Mouse (Mus musculus) natural killer cell, adult 2 months (primary cell): ENCODE data around the gene Rpl3.

Experiments used
- DNase-seq, 2 experiments: peaks; one replicate each; pipeline ENCODE4 v3.0.0; 2022; ENCODE audit warnings: low spot score in 2 of 2

Rpl3 gene

DNA sequence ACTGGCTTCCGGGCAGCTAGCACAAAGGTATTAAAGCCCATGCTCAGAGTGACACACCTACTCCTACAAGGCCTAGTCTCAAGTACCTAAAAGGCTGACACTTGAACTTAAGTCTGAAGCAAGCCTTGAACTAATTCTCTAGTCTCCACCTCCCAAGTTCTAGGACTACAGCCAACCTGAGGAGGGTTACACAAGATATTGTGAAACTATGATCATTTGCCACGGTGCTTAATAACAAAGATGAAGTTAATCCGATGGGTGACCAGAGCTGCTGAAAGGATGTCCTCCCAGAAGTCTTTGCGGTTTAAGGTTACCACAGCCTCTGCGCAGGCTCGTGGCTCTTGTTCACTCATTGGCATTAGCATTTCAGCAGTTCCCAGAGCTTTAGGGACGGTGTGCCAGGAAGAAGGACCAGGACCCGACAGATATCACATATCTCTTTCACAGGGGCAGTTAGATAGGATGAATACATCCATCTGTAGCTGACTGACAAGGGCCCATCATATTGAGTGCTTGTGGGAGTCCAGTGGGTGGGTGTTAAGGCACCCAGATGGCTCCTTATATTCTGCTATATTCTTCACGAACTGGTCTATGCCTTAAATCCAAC is 4.2 kb downstream of the Rpl3 start:
- no peak for DNase-seq

DNA sequence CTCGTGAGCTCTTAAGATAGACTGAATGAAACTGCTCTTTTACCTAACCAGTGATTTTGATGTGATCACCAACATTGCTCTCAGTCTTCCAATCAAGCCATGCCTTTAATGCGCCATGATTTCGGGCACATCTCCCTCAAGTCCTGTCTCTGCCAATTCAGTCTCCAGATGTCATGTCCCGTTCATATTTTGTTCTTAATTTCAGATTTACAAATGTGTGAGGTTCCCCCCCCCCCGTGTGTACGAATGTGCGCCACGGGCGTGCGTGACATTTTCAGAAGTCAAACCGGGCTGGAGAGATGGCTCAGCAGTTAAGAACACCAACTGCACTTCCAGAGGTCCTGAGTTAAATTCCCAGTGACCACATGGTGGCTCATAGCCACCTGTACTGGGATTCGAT is 7.9 kb downstream of the Rpl3 start:
- DNase-seq = no peak

DNA sequence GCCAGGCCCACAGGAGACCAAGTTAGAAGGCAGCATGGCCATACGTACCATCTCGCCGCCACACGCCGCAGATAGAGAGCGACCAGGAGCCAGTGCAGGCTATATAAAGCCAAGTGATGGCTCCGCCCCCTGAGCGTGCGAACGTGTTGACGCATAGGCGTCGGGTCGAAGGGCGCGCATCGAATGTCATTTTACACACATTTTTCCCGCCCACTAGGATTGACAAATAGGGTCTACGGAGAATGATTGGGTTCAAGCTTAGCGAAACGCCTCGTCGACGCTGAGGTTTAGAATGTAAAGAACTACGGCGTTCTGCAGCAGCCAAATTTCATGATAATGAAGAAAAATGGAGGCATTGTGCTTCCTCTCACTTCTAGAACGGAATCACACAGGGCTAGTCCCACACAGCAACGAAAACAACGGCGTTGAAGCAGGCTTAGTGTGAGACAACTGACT is 8.4 kb downstream of the Rpl3 start:
- peak; percentile 98 for DNase-seq

DNA sequence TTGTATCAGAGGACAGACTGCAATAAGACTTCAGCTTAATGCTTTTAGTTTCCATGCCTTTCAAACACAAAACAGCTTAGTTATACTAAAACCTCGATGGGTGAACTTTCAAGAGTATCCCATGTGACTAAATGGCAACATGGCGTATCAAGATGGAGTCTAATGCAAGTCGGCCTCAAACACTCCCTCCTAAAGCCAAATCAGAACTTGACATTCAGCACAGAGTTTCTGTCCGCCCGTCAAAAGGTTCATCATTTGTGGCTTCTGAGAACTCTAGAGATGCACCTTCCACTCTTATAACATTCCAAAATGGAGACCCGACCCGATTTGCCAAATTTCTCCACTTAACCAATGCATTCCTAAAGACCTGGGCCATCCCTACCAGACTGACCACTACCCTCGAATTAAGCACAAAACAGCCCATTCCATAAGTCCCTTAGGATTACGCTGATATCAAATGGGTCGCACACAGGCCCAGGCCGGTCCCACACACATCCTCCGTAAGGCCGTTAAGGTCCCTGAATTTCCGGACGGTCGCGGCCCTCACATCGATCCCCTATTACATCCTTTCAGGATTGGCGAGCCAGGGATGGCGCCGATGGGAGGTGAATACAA is 8.9 kb downstream of the Rpl3 start:
- DNase-seq = peak in 1 of 2 experiments; percentile 24

DNA sequence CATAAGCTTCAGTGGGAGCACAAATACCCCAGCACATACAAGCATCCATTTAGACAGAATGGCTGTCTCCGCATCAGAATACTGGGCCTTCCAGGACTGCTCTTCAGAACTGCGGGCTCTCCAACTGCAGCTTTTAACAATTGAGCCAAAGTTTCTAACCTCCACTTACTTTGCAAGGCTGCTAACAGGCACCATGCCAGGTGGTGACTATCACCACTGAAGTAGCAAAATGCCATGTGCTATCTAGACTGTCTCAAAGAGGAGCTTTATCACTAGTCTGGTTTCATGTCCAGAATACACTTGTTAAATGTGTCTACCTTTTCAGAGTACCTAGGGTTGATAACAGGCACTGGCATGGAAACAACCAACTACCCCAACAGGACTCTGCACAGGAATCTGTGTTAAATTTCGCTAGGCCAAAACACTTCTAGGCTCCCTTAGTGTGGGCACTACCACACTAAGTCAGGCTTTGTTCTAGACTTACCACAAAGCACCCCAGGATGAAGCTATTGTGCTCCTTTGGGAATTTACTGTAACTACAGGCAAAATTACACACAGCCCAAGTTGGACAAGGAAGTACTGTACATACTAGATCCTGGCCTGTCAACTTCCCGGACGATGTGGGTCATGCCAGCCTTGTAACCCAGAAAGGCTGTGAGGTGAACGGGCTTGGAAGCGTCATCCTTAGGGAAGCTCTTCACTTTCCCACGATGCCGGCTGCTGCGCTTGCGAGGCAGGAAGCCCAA is 9.7 kb downstream of the Rpl3 start:
- no peak for DNase-seq

DNA sequence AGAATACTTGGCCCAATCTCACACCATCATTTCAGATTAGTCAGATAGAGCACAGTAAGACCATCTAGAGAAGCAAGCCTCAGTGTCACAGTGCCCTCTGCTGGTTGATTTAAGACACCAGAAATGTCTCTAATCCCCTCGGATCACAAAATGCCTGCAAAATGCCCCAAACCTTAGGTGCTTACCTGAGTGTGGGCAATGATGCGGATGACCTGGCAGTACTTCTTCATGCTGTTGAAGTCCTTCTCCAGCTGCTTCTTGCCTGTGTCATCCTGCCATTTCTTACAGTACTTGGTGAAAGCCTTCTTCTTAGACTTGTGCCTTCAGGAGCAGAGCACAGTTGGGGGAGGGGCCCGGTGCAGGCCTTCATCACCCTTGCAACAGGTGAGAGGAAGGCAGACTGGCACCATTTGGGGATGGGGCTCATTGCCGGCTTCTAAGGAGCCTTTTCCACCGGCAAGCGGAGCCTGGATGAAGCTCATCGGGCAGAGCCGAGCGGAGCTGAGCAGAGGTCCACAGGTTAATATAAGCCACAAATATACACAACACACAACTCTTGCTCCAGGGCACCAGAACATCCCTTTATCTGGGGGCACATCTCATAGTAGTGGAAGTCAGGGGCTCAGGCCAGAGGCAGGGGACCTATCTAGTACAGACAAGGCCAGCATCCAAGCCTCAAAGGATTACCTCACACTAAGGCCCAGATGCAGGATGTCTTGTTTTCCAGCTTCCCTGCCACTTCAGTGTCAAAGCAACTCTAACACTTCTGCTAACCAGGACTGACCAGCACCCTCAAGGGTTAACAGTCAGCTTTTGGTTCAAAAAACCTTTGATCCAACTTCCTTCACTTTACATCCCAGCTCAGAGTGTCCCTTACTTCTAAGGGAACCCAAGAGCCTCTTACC is 10.7 kb downstream of the Rpl3 start:
- DNase-seq = peak; percentile 45 to 55

DNA sequence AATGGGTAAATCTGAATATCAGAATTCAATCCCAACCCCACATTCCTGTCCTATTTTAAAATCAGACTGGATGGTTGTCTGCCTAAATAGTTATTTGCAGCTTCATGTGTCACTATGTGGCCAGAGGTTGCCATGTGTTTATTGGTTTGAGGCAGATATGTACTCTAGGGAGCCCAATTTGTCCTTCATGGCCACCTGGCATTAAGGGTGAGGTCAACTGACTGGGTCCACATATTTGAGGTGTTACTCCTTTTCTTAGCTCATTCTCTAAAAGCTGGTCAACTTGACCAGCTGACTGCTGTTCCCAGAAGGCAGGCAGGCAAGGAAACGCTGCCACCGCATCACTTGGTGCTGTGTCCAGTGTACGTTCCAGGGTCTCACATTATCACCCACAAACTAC is 11.7 kb downstream of the Rpl3 start:
- DNase-seq = no peak

DNA sequence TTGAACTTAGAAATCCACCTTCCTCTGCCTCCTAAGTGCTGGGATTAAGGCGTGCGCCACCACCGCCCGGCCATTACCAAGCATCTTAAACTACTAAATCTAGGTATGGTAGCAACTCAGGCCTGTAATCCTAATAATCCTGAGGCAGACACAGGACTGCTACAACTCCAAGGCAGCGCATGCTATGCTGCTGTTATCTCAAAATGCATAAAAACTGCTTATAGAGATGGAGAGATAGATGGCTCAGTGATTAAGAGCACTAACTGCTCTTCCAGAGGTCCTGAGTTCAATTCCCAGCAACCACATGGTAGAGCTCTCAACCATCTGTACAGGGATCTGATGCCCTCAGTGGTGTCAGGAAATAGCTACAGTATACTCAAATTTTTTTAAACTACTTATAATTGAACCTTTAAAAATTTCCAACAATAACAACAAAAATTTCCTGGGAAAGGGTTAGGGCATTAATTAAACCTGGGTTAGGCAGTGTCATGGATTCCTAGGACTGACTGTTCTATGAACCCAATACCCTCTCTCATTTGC is 12.5 kb downstream of the Rpl3 start:
- no peak for DNase-seq

DNA sequence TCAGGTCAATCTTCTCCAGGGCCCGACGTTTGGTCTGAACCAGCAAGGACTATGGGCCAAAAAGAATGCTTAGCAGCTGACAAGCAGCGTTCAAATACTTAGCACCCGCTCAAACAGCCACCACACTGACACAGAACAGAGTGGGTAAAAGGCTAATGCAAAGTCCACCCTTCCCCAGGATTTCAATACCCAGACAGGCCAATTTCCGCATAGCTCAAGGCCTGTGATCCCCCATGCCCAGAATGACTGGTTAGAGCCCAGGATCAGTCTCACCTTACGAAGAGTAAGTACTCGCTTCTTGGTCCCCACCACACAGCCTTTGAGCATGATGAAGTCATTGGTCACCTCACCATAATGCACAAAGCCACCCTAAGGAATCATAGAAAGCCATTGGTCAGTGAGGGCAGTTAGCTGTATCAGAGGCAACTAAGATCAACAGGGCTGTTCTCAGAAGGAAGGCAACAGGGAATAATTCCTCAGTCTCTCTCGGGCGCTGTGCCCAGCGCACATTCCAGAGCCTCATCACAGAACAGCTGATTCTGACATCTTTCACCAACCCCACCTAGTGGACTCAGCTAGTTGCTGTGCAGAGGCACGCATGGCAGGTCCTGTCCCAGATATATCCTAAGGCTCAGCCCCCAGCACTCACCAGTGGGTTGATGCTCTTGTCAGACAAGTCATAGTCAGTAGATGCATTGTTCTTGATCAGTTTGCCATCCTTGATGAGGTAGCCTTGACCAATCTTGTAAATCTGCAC is 13.4 kb downstream of the Rpl3 start:
- DNase-seq = no peak

DNA sequence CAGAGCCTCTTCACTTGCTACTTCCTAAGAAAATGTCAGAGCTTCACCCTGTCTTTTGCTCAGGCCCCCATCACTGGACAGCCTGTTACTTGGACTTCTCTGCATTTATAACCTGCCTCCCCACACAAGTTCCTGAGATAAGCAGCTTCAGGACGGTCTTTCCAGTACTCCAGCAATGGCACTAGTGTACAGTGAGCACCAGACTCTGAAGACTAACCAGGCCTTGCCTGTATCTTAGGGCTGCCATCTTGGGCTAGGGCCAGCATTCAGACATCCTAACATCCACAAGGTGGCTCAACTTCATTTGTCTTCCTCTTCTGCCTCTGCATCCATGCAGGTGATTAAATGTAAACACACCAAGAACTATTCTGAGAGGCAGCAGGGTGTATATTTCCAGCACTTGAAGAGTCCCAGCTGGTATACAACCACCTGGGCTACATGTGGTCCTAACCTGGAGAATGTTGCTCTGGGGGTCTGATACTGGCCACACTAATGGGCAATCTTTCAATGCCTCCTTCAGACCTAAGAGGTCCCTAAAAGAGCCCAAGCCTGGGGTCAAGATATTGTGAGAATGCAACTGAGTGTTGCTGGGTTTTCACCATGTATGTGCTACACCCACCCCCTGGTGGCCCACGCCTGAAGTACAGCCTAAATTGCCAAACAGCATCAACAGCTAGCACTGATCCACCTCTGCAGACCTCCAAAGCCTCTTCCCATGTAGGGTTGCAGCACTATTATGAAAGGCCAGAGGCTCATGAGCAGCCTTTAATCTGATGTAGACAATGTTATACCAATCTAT is 15.1 kb downstream of the Rpl3 start:
- DNase-seq = peak; percentile 69 to 70

DNA sequence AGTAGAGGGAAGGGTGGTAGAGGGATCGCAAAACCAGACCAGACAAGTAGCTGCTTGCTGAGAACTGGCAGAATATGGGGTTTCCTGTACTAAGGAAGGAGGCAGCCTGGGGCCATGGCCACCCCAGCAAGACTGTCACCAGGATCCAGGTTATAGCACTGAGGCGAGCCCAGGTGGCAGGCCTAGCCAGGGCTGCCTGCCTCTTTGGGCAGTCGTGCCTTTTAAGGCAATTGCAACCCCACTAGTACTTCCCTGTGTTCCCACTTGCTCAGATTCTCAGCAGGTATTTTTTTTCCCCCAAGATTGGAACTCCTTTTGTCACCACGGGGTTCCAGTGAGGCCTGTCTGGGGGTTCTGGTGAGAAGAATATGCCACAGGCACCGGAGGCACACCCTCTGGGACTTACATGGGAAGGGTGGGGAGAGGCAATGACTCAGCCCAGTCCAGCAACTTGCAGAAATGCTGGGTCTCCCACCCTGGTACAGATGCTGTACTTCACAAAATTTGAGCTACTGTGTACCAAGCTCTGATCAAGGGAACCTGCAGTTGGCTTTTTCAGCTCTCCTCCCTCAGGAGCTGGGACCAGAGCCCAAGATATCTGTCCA is 15.8 kb downstream of the Rpl3 start:
- DNase-seq = no peak

DNA sequence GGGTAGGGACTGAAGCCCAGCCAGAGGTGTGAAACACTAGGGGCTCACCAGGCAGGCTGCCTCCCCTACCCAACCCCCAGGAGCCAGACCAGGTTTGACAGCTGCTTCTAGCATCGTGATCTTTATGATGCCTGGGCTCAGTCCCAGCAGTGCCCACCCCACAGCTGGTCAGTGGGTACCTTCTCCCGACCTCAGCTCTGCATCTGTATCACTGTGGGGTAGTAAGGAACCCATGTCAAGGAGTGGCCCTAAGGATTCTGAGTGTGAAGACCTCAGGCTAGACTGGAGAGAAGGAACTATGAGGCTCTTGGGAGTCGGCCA is 16.3 kb downstream of the Rpl3 start:
- DNase-seq = no peak

DNA sequence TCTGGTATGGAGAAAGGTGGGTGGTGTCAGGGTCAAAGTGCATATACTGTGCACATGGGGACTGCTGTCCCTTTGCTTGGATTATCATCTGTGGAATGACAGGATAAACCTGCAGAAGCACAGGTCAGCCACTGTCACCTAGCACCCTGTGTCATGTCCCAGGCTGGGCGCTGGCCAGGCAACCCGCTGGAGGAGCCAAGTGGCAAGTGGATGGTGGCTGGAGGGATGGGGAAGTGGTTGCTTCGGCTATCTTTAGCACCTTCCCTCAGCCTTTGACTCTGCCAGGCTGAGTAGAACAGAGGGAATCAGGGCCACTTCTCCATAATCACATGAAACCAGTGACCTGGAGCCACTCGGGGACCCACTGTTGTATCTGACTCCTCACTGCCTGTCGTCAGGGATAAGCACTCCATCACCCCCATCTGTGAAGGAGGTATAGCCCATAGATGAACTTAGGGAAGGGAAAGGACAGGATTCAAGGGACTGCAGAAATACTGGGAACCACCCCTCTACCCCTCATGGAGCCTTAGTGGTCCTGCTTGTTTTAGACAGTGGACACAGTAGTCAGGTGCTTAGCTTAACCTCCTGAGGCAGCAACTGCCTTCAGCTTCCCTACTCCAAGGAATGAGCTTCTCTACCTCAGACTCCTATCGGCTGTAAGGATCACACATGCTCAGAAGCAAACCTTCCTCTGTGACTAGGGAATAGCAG is 16.9 kb downstream of the Rpl3 start:
- no peak for DNase-seq

DNA sequence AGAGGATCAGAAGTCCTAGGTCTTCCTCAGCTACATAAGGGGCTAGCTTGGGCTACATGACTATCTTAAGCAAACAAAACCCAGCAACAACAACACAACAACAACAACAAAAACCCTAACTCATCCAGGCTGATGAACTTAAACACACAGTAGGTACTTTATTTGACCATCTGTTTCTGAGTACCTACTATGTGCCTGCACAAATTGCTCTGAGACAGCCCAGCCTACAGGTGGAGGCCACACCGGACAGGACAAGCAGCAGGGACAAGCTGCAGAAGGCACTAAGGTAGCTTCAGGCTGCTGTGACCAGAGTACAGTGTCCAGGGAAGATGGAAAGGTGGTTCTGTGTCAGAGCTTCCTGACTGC is 18.4 kb downstream of the Rpl3 start:
- no peak for DNase-seq

DNA sequence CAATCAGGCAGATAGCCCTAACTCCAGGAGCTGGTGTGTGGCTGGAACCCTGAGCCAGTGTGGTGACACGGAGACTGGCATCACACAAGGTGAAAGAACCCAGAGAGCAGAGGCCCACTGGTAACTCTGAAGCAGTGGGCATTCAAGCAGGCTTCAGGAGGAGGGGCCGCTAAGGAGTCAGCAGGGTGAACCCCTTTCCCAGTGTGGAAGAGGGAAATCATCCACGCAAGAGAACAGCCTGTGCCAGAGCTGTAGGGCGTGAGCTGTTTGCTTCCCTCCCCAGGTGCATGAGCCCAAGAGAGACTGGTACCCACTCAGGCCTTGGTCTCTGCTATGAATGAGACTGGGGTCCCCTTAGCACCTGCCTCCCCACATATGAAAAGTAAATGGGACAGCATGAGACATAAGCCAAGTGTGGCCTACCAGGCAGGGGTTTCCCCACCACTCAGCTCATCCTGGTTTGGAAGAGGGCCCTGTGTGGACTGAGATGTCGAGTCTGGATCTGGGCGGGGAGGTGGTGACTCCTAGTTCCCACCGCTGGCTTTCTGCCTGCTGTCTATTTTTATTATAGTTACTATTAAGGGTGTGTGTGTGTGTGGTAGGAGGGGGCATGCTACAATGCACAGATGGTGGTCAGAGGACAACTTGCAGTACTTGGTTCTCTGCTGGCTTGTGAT is 19.0 kb downstream of the Rpl3 start:
- DNase-seq = no peak

DNA sequence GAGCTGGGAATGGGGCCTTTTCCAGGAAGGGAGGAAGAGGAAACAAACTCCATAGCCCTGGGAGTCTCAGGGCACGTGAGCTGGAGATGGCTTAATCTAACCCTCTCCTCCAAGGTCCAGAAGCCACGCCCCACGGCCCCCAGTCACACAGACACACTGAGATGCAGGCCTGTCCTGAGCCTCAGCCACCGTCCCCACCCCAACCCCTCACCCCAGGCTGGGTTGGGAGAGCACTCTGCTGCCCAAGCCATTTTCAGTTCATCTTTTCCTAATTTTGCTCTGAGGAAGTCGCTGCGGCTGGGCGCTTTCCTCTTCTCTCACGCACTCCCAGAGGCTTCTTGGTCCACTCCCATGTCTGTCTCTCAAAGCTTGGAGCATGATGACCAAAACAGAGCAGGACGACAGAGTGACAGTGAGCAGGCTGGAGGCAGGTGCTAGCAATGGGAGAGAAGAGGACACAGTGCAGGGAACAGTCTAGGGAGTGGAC is 19.7 kb downstream of the Rpl3 start:
- no peak for DNase-seq

DNA sequence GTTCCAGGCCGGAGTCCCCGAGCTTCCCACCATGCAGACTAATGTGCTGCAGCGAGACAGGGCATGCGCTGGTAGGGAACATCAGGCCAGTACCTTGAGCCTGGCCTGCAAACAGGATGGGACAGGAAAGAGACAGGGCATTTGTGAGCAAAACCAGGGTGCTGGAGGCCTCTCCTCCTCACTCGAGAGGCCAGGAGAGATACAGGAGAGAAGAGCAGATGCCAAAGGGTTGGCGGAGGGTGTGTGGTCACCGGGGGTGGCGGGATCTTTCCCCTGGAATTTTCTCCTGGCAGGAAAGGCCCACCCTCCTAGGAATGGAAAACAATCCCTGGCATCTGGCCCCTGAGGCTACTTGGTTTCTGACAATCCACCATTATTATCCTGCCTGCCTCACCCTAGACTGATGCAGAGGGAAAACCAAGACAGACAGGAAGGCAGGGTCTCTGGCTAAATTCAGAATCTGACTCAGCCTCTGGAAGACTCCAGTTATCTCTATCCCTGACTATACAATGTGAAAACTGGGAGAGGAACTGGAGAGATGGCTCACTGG is 21.5 kb downstream of the Rpl3 start:
- no peak for DNase-seq

DNA sequence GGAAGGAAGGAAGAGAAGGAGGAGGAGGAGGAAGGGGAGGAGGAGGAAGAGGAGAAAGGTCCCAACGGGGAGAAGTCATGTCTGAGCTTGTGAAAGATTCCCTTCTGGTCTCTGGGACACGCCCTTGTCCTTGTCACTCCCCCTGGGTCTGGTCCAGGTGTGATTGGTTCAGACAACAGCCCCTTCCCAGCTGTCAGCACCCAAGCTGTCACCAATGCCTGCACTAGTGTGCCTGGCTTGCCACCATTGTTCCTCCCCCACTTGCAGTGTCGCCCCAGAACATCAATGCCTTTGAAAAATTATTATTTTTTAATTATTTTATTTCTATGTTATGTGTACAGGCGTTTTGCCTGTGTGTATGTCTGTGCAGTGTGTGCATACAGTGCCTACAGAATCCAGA is 22.5 kb downstream of the Rpl3 start:
- DNase-seq = no peak
